Mouse (Mus musculus): ENCODE results near the gene Tead2. TPM values are rescaled to one million over a fixed set of nuclear protein-coding genes. Genes with fewer than 3 reads are reported as not detected.
A peak's percentile ranks its signal among the peaks of the same experiment; 100 is the strongest.

The Tead2 gene
- total RNA-seq, 2 experiments from 2014 or later = 4.3 to 5.7 TPM

DNA sequence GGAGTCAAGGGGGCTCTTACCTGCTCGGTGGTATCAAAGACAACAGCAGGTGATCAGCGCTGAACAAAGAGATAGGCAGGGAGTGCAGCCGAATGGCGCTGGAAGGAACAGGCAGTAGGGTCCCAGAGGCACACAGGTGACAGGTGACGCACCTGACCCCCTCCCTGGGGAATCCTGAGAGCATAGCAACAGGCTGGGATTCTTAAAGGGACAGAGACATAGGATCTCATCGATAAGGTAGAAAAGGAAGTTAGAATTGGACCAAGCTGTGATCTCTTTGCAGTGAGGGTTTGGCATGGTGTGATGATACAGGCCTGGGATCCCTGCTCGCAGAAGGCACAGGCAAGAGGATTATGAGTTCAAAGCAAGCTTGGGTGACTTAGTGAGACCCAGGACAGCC is 36.1 kb upstream of the Tead2 start, which contains the start of gene Gfy:
Gene Gfy, minus strand, starts transcription at position 101 of the 400 bp plus-strand sequence.
- H3K4me3 ChIP-seq = no peak within 1 kb of the TSS
- DNase-seq (ENCODE audit: low spot score in 2 of 2) = no peak
- TF ChIP-seq CTCF (conservative IDR thresholded peaks at IDR 0.05) = no peak
- H3K27ac ChIP-seq = no peak within 1 kb of the TSS

DNA sequence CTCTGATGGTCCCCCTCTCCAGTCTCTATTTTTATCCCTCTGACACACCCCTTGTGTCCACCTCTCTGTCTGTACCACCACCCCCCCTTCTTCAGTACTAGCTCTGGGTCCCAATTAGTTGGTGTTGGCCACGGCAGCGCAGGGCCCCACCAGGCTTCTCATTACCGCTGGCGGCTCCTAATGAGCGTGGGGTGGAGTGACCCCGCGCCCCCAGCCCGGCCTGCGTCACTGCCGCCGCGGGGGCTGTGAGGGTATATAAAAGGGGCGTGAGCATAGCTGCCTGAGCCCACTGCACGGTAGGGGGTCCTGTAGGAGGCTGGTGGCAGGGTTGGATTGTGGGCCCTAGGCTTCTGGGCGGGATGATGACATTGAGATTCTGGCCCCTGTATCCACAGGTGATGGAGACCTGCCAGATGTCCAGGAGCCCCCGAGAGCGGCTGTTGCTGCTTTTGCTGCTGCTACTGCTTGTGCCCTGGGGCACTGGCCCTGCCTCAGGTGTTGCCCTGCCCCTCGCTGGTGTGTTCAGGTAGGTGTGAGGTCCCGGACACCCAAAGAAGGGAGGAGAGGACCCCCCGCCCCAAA is 34.6 kb upstream of the Tead2 start, which contains the start of gene Pth2:
Gene Pth2, plus strand, starts transcription at position 100 of the 582 bp plus-strand sequence.
- TF ChIP-seq CTCF (conservative IDR thresholded peaks at IDR 0.05) = no peak
- Histone ChIP-seq H3K27ac (no peak within 1 kb of the TSS), H3K4me3 (no peak within 1 kb of the TSS; the same call in 1 of the 2 replicates)
- DNase-seq (ENCODE audit: low spot score in 2 of 2) = no peak

DNA sequence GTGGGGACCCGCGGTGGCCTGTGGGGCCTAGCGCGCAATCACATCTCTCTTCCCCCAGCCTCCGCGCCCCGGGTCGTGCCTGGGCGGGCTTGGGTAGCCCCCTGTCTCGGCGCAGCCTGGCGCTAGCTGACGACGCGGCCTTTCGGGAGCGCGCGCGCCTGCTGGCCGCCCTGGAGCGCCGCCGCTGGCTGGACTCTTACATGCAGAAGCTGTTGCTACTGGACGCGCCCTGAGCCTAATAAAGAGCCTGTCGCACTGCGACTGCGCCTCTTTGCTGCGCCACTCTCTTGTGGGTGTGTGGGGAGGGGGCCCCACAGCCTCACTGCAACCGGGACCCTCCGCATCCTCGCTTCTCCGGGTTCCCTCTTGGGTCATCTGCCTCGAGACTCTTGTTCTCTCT is 34.0 kb upstream of the Tead2 start:
- TF ChIP-seq CTCF (conservative IDR thresholded peaks at IDR 0.05) = peak; percentile 42
- DNase-seq (ENCODE audit: low spot score in 2 of 2) = no peak
- H3K4me3 ChIP-seq = no peak overlapping the region
- no peak overlapping the region for H3K27ac ChIP-seq

DNA sequence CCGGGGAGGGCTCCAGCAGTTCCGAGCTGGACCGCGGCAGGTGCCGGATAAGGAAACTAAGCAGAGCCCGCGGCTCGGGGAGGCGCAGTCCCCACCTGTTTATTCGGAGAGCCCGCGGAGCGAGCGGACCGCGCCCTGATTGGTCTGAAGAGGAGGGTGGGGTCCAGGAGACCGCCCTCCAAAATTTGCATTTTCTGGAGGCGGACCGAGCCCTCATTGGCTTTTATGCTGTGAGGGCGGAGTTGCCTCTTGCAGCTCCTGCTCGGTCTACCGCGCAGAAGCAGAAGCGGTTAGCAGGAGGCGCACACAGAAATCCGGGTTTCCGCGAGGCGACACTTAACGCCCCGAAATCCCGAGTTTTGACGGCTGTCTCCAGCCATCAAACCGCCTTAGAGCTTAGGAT is 33.4 kb upstream of the Tead2 start:
- Histone ChIP-seq H3K27ac (peak overlapping the region; percentile 58), H3K4me3 (peak overlapping the region; percentile 50)
- peak; percentile 84 to 90 for DNase-seq (ENCODE audit: low spot score in 2 of 2)
- no peak for TF ChIP-seq CTCF (conservative IDR thresholded peaks at IDR 0.05)

DNA sequence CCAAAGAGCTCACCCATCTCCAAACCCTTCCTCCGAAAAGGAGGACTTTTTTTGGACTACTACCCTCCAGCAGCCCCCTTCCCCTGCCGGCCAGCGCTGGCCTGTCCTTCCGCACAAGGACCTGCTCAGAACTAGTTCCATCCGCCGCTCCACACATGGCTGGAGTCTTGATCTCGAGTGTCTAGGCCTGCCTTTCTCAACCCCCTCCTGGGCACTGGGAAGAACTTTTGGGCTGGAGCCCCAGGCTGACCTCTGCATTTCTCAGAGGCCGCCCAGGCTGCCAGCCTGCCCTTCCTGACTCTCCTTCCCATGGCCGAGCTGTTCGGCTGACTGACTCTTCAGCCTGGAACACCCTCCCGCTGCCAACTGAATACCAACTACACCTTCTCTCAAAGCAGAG is 32.9 kb upstream of the Tead2 start:
- TF ChIP-seq CTCF (conservative IDR thresholded peaks at IDR 0.05) = no peak; the same call in 1 of the 2 replicates
- DNase-seq (ENCODE audit: low spot score in 2 of 2) = no peak
- H3K4me3 ChIP-seq = peak overlapping the region; percentile 50
- H3K27ac ChIP-seq = peak overlapping the region; percentile 58

DNA sequence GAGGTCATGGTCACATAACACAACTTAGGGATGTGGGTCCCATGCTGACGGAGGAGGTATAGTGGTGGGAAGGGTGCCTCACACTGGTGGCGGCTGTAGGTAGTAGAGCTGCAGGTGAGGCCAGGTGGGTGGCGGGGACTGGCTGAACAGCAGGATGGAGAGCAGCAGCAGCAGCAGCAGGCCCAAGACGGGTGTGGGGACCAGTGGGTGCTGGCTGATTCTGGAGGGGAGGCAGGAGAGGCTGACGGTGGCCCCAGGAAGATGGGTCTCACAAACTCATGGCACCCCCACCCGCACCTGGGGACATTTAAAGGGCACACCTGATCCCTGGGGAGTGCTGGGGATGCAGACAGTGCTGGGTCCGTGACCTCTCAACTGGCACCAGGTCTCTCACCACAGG is 31.9 kb upstream of the Tead2 start:
- no peak for TF ChIP-seq CTCF (conservative IDR thresholded peaks at IDR 0.05)
- H3K4me3 ChIP-seq = no peak overlapping the region
- no peak for DNase-seq (ENCODE audit: low spot score in 2 of 2)
- H3K27ac ChIP-seq = no peak overlapping the region

GRCm38 (mm10) chr7:45185921-45186320 is 29.6 kb upstream of the Tead2 start:
- H3K27ac ChIP-seq = no peak overlapping the region
- no peak overlapping the region for H3K4me3 ChIP-seq
- DNase-seq (ENCODE audit: low spot score in 2 of 2) = no peak
- TF ChIP-seq CTCF (conservative IDR thresholded peaks at IDR 0.05) = no peak

- H3K27ac ChIP-seq = no peak overlapping the region
- TF ChIP-seq CTCF (conservative IDR thresholded peaks at IDR 0.05) = no peak
- no peak overlapping the region for H3K4me3 ChIP-seq
Measured at GRCm38 (mm10) chr7:45189600-45189999, 26.0 kb upstream of the Tead2 start.

GRCm38 (mm10) chr7:45190186-45190585 is 25.4 kb upstream of the Tead2 start:
- no peak for TF ChIP-seq CTCF (conservative IDR thresholded peaks at IDR 0.05)
- Histone ChIP-seq H3K4me3 (no peak overlapping the region), H3K27ac (no peak overlapping the region)

More at GRCm38 (mm10) chr7:45189600-45189999, 26.0 kb upstream of the Tead2 start:
- no peak for DNase-seq (ENCODE audit: low spot score in 2 of 2)

GRCm38 (mm10) chr7:45191161-45191560 is 24.4 kb upstream of the Tead2 start:
- TF ChIP-seq CTCF (conservative IDR thresholded peaks at IDR 0.05) = no peak
- no peak for DNase-seq (ENCODE audit: low spot score in 2 of 2)
- Histone ChIP-seq H3K4me3 (no peak overlapping the region), H3K27ac (no peak overlapping the region)

More at GRCm38 (mm10) chr7:45190186-45190585, 25.4 kb upstream of the Tead2 start:
- DNase-seq (ENCODE audit: low spot score in 2 of 2) = no peak

- no peak overlapping the region for H3K27ac ChIP-seq
- TF ChIP-seq CTCF (conservative IDR thresholded peaks at IDR 0.05) = no peak
- H3K4me3 ChIP-seq = no peak overlapping the region
- no peak for DNase-seq (ENCODE audit: low spot score in 2 of 2)
Measured at GRCm38 (mm10) chr7:45191803-45192363, 23.7 kb upstream of the Tead2 start.

DNA sequence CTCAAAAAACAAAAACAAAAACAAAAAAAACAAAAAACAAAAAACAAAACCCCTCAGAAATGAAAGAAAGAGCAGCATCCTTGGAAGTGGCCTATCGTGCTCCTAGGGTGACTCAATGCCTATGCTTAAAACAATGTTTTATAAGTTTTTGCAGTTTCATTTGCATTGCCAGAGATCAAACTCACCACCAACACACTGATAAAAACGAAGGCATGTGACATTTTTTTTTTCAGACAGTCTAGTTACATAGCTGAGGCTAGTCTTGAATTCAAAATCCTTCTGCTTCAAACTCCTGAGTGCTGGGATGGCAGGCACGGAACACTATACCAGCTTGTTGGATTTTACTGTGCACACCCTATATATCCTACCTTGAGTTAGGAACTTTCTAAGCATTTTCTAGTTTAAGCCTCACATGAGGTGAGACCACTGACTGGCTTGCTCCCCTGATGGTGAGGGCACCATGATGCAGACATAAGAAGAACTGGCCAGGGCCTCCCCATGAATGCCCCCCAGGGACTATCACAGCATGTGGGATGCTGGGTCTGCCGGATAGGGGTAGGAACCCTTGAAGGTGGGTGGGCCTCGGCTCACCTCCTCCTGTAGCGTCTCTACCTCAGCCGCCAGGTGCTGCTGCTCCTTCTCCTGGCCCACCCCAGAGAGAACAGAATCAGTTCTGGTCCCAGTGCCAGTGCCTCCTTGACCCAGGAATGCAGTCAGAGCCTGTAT is 22.8 kb upstream of the Tead2 start:
- no peak for DNase-seq (ENCODE audit: low spot score in 2 of 2)
- Histone ChIP-seq H3K4me3 (no peak overlapping the region), H3K27ac (no peak overlapping the region)
- TF ChIP-seq CTCF (conservative IDR thresholded peaks at IDR 0.05) = no peak

DNA sequence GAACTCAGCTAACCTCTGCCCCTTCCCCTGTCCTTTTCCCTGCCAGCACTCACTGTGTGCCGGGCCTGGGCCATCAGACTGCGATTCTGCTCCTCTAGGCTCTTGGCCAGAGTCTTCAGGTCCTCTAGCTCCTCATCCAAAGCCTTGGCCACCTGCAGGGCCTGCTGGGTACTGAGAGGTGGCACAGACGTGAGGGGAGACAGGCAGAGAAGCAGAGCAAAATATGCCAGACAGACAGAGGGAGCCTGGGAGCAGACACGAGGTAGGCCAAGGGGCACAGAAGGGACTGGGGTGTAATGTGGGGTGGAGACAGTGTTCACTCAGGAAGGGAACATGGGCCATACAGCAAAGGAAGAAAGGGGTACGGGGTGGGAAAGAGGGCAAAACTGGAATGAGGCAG is 22.1 kb upstream of the Tead2 start:
- DNase-seq (ENCODE audit: low spot score in 2 of 2) = no peak
- TF ChIP-seq CTCF (conservative IDR thresholded peaks at IDR 0.05) = 0 out of 2 replicates have a peak, but pooled peaks have one; percentile 17
- Histone ChIP-seq H3K27ac (no peak overlapping the region), H3K4me3 (no peak overlapping the region)
